ENCODE assay signal across 8 mouse cellular contexts in genomic region chr11:95258490-95258889, GRCm38 (mm10). TPM values are rescaled to one million over a fixed set of nuclear protein-coding genes. Genes with fewer than 3 reads are reported as not detected.
DNase-seq lines count a peak whose midpoint lies in the region; ATAC-seq and TF ChIP-seq lines count a peak whose summit lies in the region.

No protein-coding gene starts in this region.

- peaks cover 8% of the 10 kb centered on the region; the same call in 1 of the 2 replicates for H3K4me1 ChIP-seq in bone marrow, adult 2 months (ENCODE audit: control insufficient read depth, insufficient read depth, low read length)
- no peaks in the 10 kb centered on the region for H3K4me1 ChIP-seq in embryonic fibroblast, embryonic 13.5 days (ENCODE audit: control insufficient read depth, insufficient read depth, low read length)
- peaks cover 21% of the 10 kb centered on the region for H3K4me1 ChIP-seq in heart, embryonic 10.5 days
- peaks cover 22% of the 10 kb centered on the region for H3K4me1 ChIP-seq in kidney, embryonic 15.5 days
- H3K4me1 ChIP-seq in liver, embryonic 14.5 days (replicated peaks; ENCODE audit: control insufficient read depth in 2 of 2, insufficient read depth in 2 of 2, low read length in 1 of 2) = peaks cover 4 to 6% of the 10 kb centered on the region in 2 experiments; a peak in 2 of 4 replicates
- H3K4me1 ChIP-seq in stomach, embryonic 14.5 days (ENCODE audit: control insufficient read depth, insufficient read depth, low read length) = peaks cover 4% of the 10 kb centered on the region; the same call in 1 of the 2 replicates

- peak; percentile 88 to 90 for DNase-seq in B cell, adult 2 months
- peak; percentile 91 for DNase-seq in heart, embryonic 10.5 days (ENCODE audit: low spot score)
- DNase-seq in liver, embryonic 14.5 days (ENCODE audit: low read depth in 3 of 3, low spot score in 3 of 3) = peak; percentile 45 to 62 (median 48)
- DNase-seq in natural killer cell, adult 2 months (ENCODE audit: low spot score in 2 of 2) = peak; percentile 79 to 85

- ATAC-seq in kidney, embryonic 15.5 days (replicated peaks; ENCODE audit: low FRiP score) = peak; percentile 57
- peak; percentile 59 for ATAC-seq in liver, embryonic 14.5 days (ENCODE audit: insufficient read depth)
- peak; percentile 72; the same call in 1 of the 2 replicates for ATAC-seq in stomach, embryonic 14.5 days (ENCODE audit: insufficient number of reproducible peaks, insufficient read depth, low FRiP score, low read depth)

- no peaks in the 10 kb centered on the region for H3K9me3 ChIP-seq in heart, embryonic 10.5 days
- no peaks in the 10 kb centered on the region for H3K9me3 ChIP-seq in kidney, embryonic 15.5 days (replicated peaks)
- H3K9me3 ChIP-seq in liver, embryonic 14.5 days (ENCODE audit: control insufficient read depth, low read length) = no peaks in the 10 kb centered on the region
- no peaks in the 10 kb centered on the region for H3K9me3 ChIP-seq in stomach, embryonic 14.5 days (ENCODE audit: control insufficient read depth, low read depth, low read length)

- H3K27ac ChIP-seq in bone marrow, adult 2 months (ENCODE audit: control insufficient read depth, insufficient read depth, low read depth, low read length, poor library complexity) = peak overlapping the region; percentile 96
- H3K27ac ChIP-seq in embryonic fibroblast, embryonic 13.5 days (ENCODE audit: insufficient read depth, low read length) = no peak overlapping the region; the same call in 1 of the 2 replicates
- H3K27ac ChIP-seq in heart, embryonic 10.5 days = peak overlapping the region; percentile 90
- peak overlapping the region; percentile 87; the same call in 1 of the 2 replicates for H3K27ac ChIP-seq in kidney, embryonic 15.5 days
- H3K27ac ChIP-seq in liver, embryonic 14.5 days = no peak overlapping the region
- peak overlapping the region; percentile 3; the same call in 1 of the 2 replicates for H3K27ac ChIP-seq in stomach, embryonic 14.5 days (ENCODE audit: low read length)

- no peak for TF ChIP-seq EP300 in liver, embryonic 14.5 days (IDR thresholded peaks at IDR 0.05; ENCODE audit: low read depth)

- H3K27me3 ChIP-seq in heart, embryonic 10.5 days (ENCODE audit: insufficient read depth, poor library complexity, severe bottlenecking) = peaks cover 28% of the 10 kb centered on the region; the same call in 1 of the 2 replicates
- peaks cover 5% of the 10 kb centered on the region; the same call in 1 of the 2 replicates for H3K27me3 ChIP-seq in kidney, embryonic 15.5 days
- no peaks in the 10 kb centered on the region; the same call in 1 of the 2 replicates for H3K27me3 ChIP-seq in liver, embryonic 14.5 days (ENCODE audit: control insufficient read depth, insufficient read depth, low read length)
- 0 out of 2 replicates have a peak, but pooled peaks cover 2% of the 10 kb centered on the region for H3K27me3 ChIP-seq in stomach, embryonic 14.5 days (ENCODE audit: control insufficient read depth, insufficient read depth, low read length)

- no peak for TF ChIP-seq POLR2A in bone marrow, adult 2 months (IDR thresholded peaks at IDR 0.05; ENCODE audit: borderline replicate concordance, control insufficient read depth, low read depth, low read length)
- peak; percentile 42; the same call in 1 of the 2 replicates for TF ChIP-seq POLR2A in embryonic fibroblast, embryonic 13.5 days (IDR thresholded peaks at IDR 0.05; ENCODE audit: low read depth, low read length)

- peak overlapping the region; percentile 76 for H3K4me3 ChIP-seq in bone marrow, adult 2 months (replicated peaks; ENCODE audit: control insufficient read depth, low read depth, low read length)
- H3K4me3 ChIP-seq in embryonic fibroblast, embryonic 13.5 days (ENCODE audit: insufficient read depth, low read length) = peak overlapping the region; percentile 63
- peak overlapping the region; percentile 74 for H3K4me3 ChIP-seq in heart, embryonic 10.5 days
- peak overlapping the region; percentile 70 for H3K4me3 ChIP-seq in kidney, embryonic 15.5 days (replicated peaks)
- H3K4me3 ChIP-seq in liver, embryonic 14.5 days (ENCODE audit: insufficient read depth in 1 of 2, low read depth in 2 of 2, low read length in 2 of 2) = peak overlapping the region; percentile 53 to 57
- peak overlapping the region; percentile 43 for H3K4me3 ChIP-seq in stomach, embryonic 14.5 days (ENCODE audit: low read depth, low read length)

- peak overlapping the region; percentile 71 for H3K9ac ChIP-seq in kidney, embryonic 15.5 days
- peak overlapping the region; percentile 47 for H3K9ac ChIP-seq in liver, embryonic 14.5 days (replicated peaks)
- peak overlapping the region; percentile 54 for H3K9ac ChIP-seq in stomach, embryonic 14.5 days (replicated peaks; ENCODE audit: low read depth, low read length)

- peak overlapping the region; percentile 98 for H3K4me2 ChIP-seq in kidney, embryonic 15.5 days
- H3K4me2 ChIP-seq in liver, embryonic 14.5 days (ENCODE audit: low read depth) = peak overlapping the region; percentile 76
- H3K4me2 ChIP-seq in stomach, embryonic 14.5 days (replicated peaks; ENCODE audit: low read depth, low read length) = peak overlapping the region; percentile 78

- under 1% methylated on average over 26 of the region's 26 CpGs for WGBS in bone marrow, adult 2 months
- WGBS in heart, embryonic 10.5 days = 1% methylated on average over 26 of the region's 26 CpGs
- WGBS in kidney, embryonic 15.5 days = 1% methylated on average over 26 of the region's 26 CpGs
- 1% methylated on average over 26 of the region's 26 CpGs for WGBS in liver, embryonic 14.5 days (ENCODE audit: insufficient replicate concordance)
- WGBS in stomach, embryonic 14.5 days = 1% methylated on average over 26 of the region's 26 CpGs

- no peaks in the 10 kb centered on the region for H3K36me3 ChIP-seq in heart, embryonic 10.5 days
- H3K36me3 ChIP-seq in kidney, embryonic 15.5 days = no peaks in the 10 kb centered on the region
- H3K36me3 ChIP-seq in liver, embryonic 14.5 days (replicated peaks; ENCODE audit: control insufficient read depth, insufficient read depth, low read depth) = no peaks in the 10 kb centered on the region
- no peaks in the 10 kb centered on the region for H3K36me3 ChIP-seq in stomach, embryonic 14.5 days (ENCODE audit: control insufficient read depth, insufficient read depth, low read length)

- TF ChIP-seq CTCF in bone marrow, adult 2 months (IDR thresholded peaks at IDR 0.05; ENCODE audit: control insufficient read depth, insufficient read depth, low read length) = peak; percentile 70
- peak; percentile 55; the same call in 1 of the 2 replicates for TF ChIP-seq CTCF in embryonic fibroblast, embryonic 13.5 days (IDR thresholded peaks at IDR 0.05; ENCODE audit: borderline replicate concordance, insufficient read depth, low read length)
- peak; percentile 77 for TF ChIP-seq CTCF in liver, embryonic 14.5 days (IDR thresholded peaks at IDR 0.05; ENCODE audit: low read depth)

RNA-seq across cellular contexts. Expression of gene Tac4, which starts 2.8 kb away (rescaled TPM):
- not detected in 2 replicates for polyA plus RNA-seq in bone marrow, adult 2 months (2011; ENCODE audit: insufficient read depth, insufficient read length, low replicate concordance, missing spikeins)
- polyA plus RNA-seq in embryonic fibroblast, embryonic 13.5 days (2011; ENCODE audit: insufficient read length, low read depth, missing spikeins) = not detected in 2 replicates
- not detected in 2 replicates for polyA plus RNA-seq in heart, embryonic 10.5 days (2016; fragmentation: Nextera tagmentation; extraction: Ambion mirVana)
- polyA plus RNA-seq in kidney, embryonic 15.5 days (2015; fragmentation: Nextera tagmentation; extraction: Ambion mirVana) = 0.17 TPM in 1 of 2 replicates, not detected in the other
- 0.03 and 0.04 TPM in 2 replicates for polyA plus RNA-seq in liver, embryonic 14.5 days (2012; rRNA removed)
- polyA plus RNA-seq in liver, embryonic 14.5 days (2014; fragmentation: Nextera tagmentation; extraction: Ambion mirVana) = 0.21 TPM in 1 of 2 replicates, not detected in the other
- polyA plus RNA-seq in stomach, embryonic 14.5 days (2014; fragmentation: Nextera tagmentation; extraction: Ambion mirVana) = 0.48 TPM in 1 of 2 replicates, not detected in the other

RNA-seq across cellular contexts. Expression of gene Kat7, which starts 51.6 kb away (rescaled TPM):
- polyA plus RNA-seq in bone marrow, adult 2 months (2011; ENCODE audit: insufficient read depth, insufficient read length, low replicate concordance, missing spikeins) = 26.3 and 39.0 TPM in 2 replicates
- polyA plus RNA-seq in embryonic fibroblast, embryonic 13.5 days (2011; ENCODE audit: insufficient read length, low read depth, missing spikeins) = 56.1 and 58.4 TPM in 2 replicates
- 66.0 and 68.5 TPM in 2 replicates for polyA plus RNA-seq in heart, embryonic 10.5 days (2016; fragmentation: Nextera tagmentation; extraction: Ambion mirVana)
- 78.7 and 83.4 TPM in 2 replicates for polyA plus RNA-seq in kidney, embryonic 15.5 days (2015; fragmentation: Nextera tagmentation; extraction: Ambion mirVana)
- 16.3 and 19.4 TPM in 2 replicates for polyA plus RNA-seq in liver, embryonic 14.5 days (2012; rRNA removed)
- polyA plus RNA-seq in liver, embryonic 14.5 days (2014; fragmentation: Nextera tagmentation; extraction: Ambion mirVana) = 23.6 and 26.7 TPM in 2 replicates
- polyA plus RNA-seq in stomach, embryonic 14.5 days (2014; fragmentation: Nextera tagmentation; extraction: Ambion mirVana) = 60.8 and 63.1 TPM in 2 replicates

Comparison
In these comparisons a context has a peak if more than half of its experiments do, and no peak if none do; other contexts are left out.
1. H3K27ac ChIP-seq: peak in bone marrow, adult 2 months (single experiment), heart, embryonic 10.5 days (single experiment), kidney, embryonic 15.5 days (single experiment) and stomach, embryonic 14.5 days (single experiment); none in embryonic fibroblast, embryonic 13.5 days (single experiment) and liver, embryonic 14.5 days (single experiment).
2. Peak in every context shown above with its lines, with median percentiles within 50 percentile points of each other: DNase-seq, H3K4me3 ChIP-seq, CTCF ChIP-seq, ATAC-seq, H3K4me2 ChIP-seq and H3K9ac ChIP-seq.